In the genomic region with DNA sequence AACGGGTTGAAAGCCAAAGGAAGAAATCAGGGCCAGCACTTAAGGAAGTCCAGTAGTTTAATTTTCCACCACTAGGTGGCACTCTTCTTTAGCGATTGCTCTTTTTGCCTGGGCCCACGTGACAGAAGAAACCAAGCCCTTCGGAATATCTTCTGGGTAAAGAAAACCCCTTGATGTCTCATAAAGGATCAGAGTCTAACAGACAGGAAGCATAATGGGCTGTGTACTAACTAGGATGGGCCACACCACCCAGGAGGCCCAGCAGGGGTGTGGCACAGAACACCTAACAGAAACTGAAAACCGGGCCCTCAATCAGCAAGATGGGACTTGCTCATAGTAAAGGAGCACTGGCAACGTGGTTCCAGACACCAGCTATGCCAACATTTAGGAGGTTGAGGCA, we compare ENCODE assay signal across 8 mouse cellular contexts. TPM values are rescaled to one million over a fixed set of nuclear protein-coding genes. Genes with fewer than 3 reads are reported as not detected.
A peak's percentile ranks its signal among the peaks of the same experiment; 100 is the strongest.
DNase-seq lines count a peak whose midpoint lies in the region; ATAC-seq lines count a peak whose summit lies in the region.

No protein-coding gene starts in this region.

- no peak overlapping the region for H3K9ac ChIP-seq in hindbrain, embryonic 11.5 days (ENCODE audit: low read depth, low read length)

- no peaks in the 10 kb centered on the region for H3K9me3 ChIP-seq in hindbrain, embryonic 11.5 days (ENCODE audit: control insufficient read depth, low read length)

- no peaks in the 10 kb centered on the region for H3K4me1 ChIP-seq in hindbrain, embryonic 11.5 days (replicated peaks; ENCODE audit: control insufficient read depth, insufficient read depth, low read length)

- H3K36me3 ChIP-seq in hindbrain, embryonic 11.5 days (ENCODE audit: control insufficient read depth, insufficient read depth, low read length), result no peaks in the 10 kb centered on the region

- H3K4me3 ChIP-seq in hindbrain, embryonic 11.5 days (ENCODE audit: low read depth, low read length), result no peak overlapping the region

- no peak overlapping the region for H3K4me2 ChIP-seq in hindbrain, embryonic 11.5 days (replicated peaks; ENCODE audit: low read depth, low read length)

- no peak overlapping the region for H3K27ac ChIP-seq in hindbrain, embryonic 11.5 days (ENCODE audit: low read depth, low read length)

- ATAC-seq in erythroid progenitor cell, adult 5-6 weeks (replicated peaks; ENCODE audit: low FRiP score, poor library complexity, severe bottlenecking), result peak; percentile 60; the same call in 1 of the 2 replicates
- peak; percentile 60; the same call in 1 of the 2 replicates for ATAC-seq in hindbrain, embryonic 11.5 days (ENCODE audit: low FRiP score)

- 35% methylated on average over 6 of the region's 6 CpGs for WGBS in hindbrain, embryonic 11.5 days

- no peaks in the 10 kb centered on the region for H3K27me3 ChIP-seq in hindbrain, embryonic 11.5 days (ENCODE audit: control insufficient read depth, insufficient read depth, low read length)

- peak; percentile 65 for DNase-seq in adrenal gland, adult 2 months
- DNase-seq in adrenal gland, postnatal 4 days (ENCODE audit: low spot score in 2 of 2), result no peak
- peak; percentile 90 for DNase-seq in brain, adult 2 months (ENCODE audit: low read depth, low spot score)
- DNase-seq in hindbrain, embryonic 11.5 days (ENCODE audit: low spot score), result peak; percentile 87
- DNase-seq in layer of hippocampus, postnatal 10 days (ENCODE audit: low spot score in 2 of 2), result peak; percentile 38 to 62
- DNase-seq in lung, postnatal 14 days, result peak; percentile 79
- peak; percentile 36 for DNase-seq in right cerebral cortex, postnatal 14 days

RNA-seq across cellular contexts. Expression of gene Hk2, which starts 34.0 kb away (rescaled TPM):
- 100 to 1,000 TPM in 1 of 2 experiments, 10 to 100 TPM in 1; 69.1 to 110 TPM for total RNA-seq in adrenal gland, adult 2 months (2021)
- 13.3 and 16.8 TPM in 2 replicates for polyA plus RNA-seq in adrenal gland, adult 2 months (2012; rRNA removed)
- 10 to 100 TPM; 16.3 to 19.8 TPM for total RNA-seq in adrenal gland, postnatal 4 days (2021)
- 7.6 and 10.5 TPM in 2 replicates for total RNA-seq in erythroid progenitor cell, adult 5-6 weeks (2015; ENCODE audit: low replicate concordance)
- 5.2 and 8.5 TPM in 2 replicates for total RNA-seq in erythroid progenitor cell, adult 5-6 weeks (2017; ENCODE audit: low replicate concordance)
- 16.2 and 18.7 TPM in 2 replicates for polyA plus RNA-seq in hindbrain, embryonic 11.5 days (2014; fragmentation: Nextera tagmentation; extraction: Ambion mirVana)
- 10 to 100 TPM; 10.6 to 13.0 TPM for total RNA-seq in layer of hippocampus, postnatal 10 days (2021)

RNA-seq across cellular contexts. Expression of gene Pole4, which starts 35.1 kb away (rescaled TPM):
- total RNA-seq in adrenal gland, adult 2 months (2021), result 10 to 100 TPM; 37.3 to 44.3 TPM
- polyA plus RNA-seq in adrenal gland, adult 2 months (2012; rRNA removed), result 4.8 and 7.6 TPM in 2 replicates
- 10 to 100 TPM; 40.0 to 41.0 TPM for total RNA-seq in adrenal gland, postnatal 4 days (2021)
- 14.7 and 19.5 TPM in 2 replicates for total RNA-seq in erythroid progenitor cell, adult 5-6 weeks (2015; ENCODE audit: low replicate concordance)
- total RNA-seq in erythroid progenitor cell, adult 5-6 weeks (2017; ENCODE audit: low replicate concordance), result 16.3 and 28.5 TPM in 2 replicates
- polyA plus RNA-seq in hindbrain, embryonic 11.5 days (2014; fragmentation: Nextera tagmentation; extraction: Ambion mirVana), result 104 and 107 TPM in 2 replicates
- total RNA-seq in layer of hippocampus, postnatal 10 days (2021), result 10 to 100 TPM; 52.3 to 60.0 TPM

Comparison
In these comparisons a context has a peak if more than half of its experiments do, and no peak if none do; other contexts are left out.
1. DNase-seq: peak in adrenal gland, adult 2 months (single experiment), brain, adult 2 months (single experiment), hindbrain, embryonic 11.5 days (single experiment), layer of hippocampus, postnatal 10 days (2 of 2), lung, postnatal 14 days (single experiment) and right cerebral cortex, postnatal 14 days (single experiment); none in adrenal gland, postnatal 4 days (0 of 2).